Mouse (Mus musculus) retina, postnatal 1 day (tissue): Measurements from ENCODE around the gene Sipa1l1.

Experiments used
- DNase-seq: peaks from one replicate; pipeline ENCODE4 v3.0.0-alpha.2; 2012

The Sipa1l1 gene

DNA sequence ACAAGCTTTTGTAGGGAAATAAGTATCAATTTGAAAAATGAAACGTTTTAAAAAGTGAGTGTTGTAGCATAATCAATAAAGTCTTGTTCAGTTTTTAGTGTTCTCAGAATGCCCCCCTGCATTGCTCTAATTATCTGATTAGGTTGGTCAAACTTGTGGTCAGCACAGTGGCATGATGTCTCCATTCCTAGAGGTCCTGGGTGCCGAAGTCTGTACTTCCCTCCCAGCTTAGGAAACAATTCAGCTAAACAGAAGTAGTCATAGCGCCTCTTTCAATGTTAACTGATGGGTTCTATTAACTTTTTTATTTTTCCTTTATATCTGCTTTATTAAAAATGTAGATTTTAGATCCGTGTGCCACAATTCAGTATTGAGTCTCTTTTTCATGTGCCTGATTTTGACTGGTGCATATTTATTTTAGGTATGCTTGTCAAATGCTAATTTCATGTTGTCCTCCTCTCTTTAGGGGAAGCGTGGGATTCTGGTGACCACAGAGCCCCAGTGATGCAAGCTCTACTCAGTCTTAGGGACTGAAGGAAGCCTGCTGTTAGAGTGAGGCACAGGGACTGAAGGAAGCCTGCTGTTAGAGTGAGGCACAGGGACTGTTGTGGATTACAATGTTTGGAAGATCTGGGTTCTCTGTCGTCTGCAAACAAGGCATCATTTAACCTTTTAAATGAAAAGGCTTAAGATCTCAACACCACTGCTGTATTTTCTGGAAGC is 171.2 kb downstream of the Sipa1l1 start:
- no peak for DNase-seq

DNA sequence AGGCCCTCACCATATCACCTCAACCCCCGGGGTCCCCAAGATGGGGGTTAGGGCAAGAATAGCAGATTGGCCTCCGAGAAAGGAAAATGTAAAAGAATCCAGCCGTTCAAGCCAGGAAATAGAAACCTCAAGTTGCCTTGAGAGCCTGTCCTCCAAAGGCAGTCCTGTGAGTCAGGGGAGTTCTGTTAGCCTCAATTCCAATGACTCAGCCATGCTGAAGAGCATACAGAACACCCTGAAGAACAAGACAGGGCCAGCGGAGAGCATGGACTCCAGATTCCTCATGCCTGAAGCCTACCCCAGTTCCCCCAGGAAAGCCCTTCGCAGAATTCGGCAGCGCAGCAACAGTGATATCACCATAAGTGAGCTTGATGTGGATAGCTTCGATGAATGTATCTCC is 172.1 kb downstream of the Sipa1l1 start:
- no peak for DNase-seq

DNA sequence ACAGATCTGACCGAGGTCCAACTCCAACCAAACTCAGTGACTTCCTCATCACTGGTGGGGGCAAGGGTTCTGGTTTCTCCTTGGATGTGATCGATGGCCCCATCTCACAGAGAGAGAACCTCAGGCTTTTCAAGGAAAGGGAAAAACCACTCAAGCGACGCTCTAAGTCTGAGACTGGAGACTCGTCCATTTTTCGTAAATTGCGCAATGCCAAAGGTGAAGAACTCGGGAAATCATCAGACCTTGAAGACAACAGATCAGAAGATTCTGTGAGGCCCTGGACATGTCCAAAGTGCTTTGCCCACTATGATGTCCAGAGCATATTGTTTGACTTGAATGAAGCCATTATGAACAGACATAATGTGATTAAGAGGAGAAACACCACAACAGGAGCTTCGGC is 172.6 kb downstream of the Sipa1l1 start:
- DNase-seq: no peak

GRCm38 (mm10) chr12:82350082-82350481 is 181.0 kb downstream of the Sipa1l1 start:
- no peak for DNase-seq

GRCm38 (mm10) chr12:82350891-82351290 is 181.8 kb downstream of the Sipa1l1 start:
- no peak for DNase-seq

DNA sequence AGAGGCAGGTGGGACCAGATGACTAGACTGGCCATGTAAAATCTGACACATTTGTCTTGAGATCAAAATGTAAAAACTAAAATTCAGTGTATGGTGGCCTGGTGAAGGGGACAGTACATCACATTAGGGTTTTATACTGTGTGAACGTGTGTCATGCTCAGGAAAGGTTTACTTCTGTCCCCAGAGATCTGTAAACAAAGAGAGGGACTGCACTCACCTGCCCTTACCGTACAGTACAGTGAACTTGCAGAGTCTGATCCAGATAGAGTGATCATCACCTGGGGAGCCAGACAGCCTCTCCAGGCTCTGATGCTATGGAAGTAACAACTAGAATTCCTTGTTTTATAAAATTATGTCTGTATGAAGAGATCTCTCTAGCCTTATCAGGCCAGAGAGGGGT is 184.5 kb downstream of the Sipa1l1 start:
- DNase-seq: no peak

DNA sequence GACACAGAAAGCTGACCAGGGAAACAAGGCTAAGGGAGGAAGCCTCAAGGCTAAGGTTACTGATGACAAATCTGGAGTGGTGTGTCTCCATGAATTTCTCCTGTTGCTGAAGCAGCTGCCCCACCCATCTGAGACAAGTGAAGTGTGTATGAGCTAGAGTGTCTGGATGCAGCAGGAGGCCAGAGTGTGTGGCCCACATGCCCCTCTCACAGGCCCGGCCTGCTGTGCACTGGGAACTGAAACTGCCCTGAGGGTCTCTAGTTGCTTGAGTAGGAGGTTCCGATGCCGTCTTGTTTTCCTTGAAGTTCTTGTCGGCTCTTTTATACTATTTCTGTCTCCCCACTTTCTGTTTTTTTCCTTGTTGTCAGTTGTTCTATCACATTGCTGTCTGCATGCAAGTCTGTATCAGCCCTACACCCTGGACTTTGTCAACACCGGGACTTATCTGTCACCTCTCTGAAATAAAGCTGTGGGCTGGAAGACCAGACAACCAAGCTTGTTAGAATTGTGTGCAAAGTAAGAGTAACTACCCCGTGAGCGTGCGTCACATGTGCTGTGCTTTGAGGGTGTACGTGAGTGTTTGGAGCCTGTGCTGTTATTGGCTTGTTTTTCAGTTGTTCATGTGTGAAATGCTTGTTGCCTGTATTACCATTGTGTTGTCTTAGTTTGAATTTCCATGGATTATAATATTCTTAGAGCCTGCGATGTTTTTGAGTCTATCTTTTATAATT is 186.5 kb downstream of the Sipa1l1 start:
- DNase-seq: no peak

DNA sequence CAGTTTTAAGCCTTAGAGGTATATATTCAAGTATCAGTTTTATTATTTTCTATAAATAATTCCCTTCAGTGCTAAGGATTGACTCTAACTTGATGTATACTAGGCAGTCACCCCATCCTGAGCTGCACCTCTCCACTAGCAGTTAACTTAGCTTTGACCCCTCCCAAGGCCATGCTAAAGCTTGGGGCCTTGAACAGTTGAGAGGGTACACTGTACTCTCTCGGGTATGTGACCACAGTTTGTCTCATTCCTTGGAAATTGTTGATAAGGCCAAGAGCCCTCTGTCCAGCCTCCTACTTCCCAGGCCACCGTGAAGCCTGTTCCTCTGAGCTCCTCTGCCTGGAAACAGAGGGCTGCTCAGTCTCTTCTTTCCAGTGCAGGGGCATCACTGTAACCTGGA is 187.4 kb downstream of the Sipa1l1 start:
- DNase-seq: no peak

DNA sequence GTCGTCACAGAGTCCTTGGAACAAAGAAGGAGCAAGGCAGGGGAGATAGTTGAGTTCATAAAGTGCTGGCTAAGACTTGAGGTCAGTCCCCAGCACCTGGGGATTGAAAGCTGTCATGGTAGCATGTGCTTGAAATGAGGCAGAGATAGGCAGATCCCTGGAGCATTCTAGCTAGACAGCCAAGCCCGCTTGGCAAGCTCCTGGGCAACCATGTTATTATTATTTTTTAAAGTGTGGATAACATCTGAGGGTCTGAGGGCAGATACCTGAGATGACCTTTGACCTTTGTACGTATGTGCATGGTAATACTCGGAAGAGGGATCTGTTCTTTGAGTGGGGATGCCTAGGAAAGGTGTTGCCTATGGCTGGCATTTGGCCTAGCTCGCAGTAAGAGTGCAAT is 188.3 kb downstream of the Sipa1l1 start:
- DNase-seq: no peak

- DNase-seq: no peak
Measured at GRCm38 (mm10) chr12:82362796-82363195, 193.7 kb downstream of the Sipa1l1 start.

DNA sequence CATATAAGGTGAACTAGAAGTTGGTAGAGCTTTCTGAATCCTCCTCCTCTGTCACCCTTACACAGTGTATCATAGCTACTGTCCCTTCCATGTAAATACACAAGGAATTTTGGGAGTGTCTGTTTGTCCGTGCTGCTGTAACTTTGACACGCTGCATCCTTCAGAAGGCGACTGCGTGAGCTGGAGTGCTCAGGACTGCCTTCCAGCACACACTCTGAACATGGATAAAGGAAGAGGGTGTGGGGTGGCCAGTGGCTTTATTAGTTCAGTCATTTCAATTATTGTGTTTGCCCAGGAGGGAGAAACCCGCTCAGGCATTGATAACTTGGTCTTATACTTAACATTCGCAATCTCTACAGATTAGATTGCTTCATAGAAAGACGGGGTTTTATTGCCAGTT is 195.1 kb downstream of the Sipa1l1 start:
- no peak for DNase-seq

DNA sequence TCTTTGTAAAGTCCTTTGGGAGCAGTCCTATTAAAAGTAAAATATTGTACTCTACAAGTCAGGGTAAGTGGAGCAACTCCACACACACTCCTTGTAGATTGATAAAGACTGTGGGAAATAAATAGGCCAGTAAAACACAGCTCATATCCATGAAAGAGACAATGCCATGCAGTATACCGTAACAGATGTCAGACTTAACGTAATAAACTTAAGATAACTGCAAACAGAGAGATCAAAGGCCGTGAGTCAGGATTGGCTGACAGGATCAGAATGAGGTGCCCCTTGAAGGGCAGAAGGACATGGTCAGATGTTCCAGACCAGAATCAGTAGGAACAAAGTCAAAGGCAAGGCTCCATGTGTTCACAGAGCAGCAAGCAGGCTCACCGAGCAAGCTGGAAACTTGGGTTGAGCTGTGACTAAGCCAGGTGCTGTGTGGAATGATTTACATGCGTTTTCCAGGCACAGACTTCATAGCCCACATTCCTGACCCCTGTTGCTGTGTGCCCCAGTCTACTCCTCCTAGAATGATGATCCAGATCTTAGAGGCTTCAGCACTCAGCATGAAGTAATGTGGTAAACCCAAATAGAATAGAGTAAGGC is 196.3 kb downstream of the Sipa1l1 start:
- no peak for DNase-seq

- no peak for DNase-seq
Measured at GRCm38 (mm10) chr12:82366754-82367153, 197.6 kb downstream of the Sipa1l1 start.

DNA sequence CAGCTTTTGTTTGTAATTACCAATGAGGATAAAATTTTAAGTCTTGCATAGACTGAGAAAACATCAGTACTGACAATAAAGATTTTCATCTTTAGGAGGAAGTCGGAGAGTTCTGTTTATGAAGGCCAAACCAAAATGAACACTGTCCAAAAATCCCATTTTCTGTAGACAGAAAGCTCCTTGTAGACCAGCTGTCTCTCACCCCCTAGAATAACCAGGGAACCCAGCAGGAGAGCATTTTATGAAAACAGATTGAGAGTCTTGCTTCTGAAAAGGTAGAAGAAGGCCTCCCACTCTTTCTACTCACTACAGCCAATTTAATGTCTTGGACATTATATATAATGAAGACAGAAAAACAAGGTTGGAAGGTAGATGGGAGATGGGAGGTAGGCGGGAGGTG is 198.2 kb downstream of the Sipa1l1 start:
- no peak for DNase-seq

GRCm38 (mm10) chr12:82367986-82368385 is 198.9 kb downstream of the Sipa1l1 start:
- DNase-seq: no peak

DNA sequence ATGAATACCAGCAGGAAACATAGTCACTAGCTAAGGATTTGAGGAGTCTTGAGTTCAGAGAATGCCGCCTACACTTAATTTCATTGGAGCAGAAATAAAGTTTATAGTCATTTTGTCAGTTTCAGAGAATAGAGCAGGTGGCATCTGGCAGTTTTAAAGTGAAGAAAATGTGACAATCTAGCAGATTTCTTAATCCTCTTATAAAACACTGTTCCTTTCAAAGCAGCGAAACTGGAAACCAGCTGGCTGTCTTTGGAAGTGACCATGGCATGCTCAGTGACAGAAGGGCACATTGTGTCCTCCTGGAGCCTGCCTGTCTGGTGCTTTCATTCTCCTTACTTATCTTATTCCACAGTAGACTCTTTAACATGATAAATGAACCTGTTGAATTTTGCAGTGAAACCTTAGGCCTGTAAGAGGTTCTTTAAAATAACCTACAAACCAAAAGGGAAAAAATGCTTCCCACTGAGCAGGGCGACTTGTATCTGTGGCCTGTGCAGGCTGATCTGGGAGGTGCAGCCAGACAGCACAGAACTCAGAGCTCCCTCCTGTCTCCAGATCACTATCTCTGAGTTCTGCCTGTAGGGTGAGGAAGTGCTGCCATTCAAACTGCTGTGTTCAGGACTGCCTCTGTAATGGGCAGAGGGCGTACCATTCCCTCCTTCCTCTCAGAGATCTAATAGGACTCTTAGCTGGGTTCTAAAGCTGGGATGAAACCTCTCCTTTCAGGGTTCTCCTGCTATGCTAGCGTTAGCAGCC is 200.5 kb downstream of the Sipa1l1 start:
- DNase-seq: peak; percentile 50

GRCm38 (mm10) chr12:82371266-82371665 is 202.1 kb downstream of the Sipa1l1 start:
- DNase-seq: no peak

DNA sequence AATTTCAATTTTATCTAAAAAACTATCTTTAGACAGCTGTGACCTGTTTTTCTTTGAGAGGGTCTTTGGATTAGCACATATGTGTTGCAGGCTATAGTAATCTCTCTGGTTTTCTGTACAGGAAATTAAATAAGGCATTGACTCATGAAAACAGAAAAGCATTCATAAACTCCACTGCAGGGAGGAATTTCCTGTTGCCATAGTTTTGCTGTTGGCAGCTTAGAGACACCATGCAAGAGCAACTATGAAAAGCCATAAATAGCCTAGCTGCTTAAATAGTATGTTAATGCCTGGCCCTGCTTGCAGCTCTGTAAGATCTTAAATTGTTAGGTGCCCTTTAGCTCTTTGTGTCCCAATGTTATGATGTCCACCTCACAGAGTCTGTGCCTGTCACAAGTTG is 204.9 kb downstream of the Sipa1l1 start:
- no peak for DNase-seq

DNA sequence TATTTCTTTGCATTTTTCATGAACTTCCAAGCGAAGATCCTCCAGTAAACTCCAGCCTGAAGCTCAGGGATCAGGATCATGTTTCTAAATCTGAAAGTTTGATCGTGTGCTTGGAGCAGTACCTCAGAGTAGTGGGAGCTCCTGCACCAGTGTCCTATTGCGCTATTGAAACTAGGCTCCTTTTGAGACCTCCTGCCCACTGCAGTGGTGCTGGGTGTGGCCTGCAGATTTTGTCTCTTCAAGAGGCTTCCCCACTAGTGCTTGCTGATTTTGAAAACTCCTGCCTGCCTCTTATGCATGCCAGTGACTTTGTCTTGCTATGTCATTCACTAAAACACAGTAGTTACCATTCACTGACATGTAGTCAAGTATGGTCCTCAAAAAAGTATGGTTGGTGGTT is 213.8 kb downstream of the Sipa1l1 start:
- no peak for DNase-seq

DNA sequence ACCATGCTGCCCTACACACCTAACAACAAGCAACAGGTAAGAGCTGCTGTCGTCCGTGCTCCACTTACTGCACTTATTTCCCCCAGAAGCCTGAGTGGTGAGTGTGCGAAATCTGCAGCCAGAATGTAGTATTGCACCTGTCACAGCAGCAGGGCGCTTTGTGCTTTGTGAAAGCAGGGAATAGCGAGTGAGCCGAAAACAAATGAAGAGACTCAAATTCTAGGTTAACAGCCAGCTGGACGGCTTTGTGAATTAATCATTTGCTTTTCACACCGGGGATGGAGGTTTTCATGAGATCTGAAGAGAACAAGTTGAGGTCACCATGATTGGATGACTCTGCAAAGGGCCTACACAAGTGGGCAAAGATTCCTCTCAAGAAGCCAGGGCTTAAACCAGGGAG is 215.6 kb downstream of the Sipa1l1 start:
- DNase-seq: no peak

- no peak for DNase-seq
Measured at GRCm38 (mm10) chr12:82387042-82387441, 217.9 kb downstream of the Sipa1l1 start.

DNA sequence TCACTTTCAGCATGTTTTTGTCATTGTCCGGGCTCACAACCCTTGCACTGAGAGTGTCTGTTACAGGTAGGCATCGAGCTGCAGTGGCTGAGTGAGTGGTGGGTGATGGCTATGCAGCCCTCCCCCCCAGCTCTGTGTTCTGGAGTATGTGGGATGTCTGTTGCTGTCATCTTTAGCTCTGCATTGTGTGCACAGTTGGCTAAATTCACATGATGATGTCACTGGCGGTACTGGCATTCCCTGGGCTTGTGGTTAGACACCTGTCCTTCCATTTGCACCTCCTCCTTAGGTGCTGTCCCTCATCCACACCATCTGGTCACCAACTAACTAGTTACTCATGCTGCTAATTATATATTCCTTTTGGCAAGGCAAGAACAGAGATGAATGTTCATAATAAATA is 218.5 kb downstream of the Sipa1l1 start:
- DNase-seq: no peak

- no peak for DNase-seq
Measured at GRCm38 (mm10) chr12:82388144-82388543, 219.0 kb downstream of the Sipa1l1 start.
